Comparison of ENCODE assay signal across 14 mouse cellular contexts in genomic region chr4:131014301-131015081, GRCm38 (mm10).
DNase-seq lines count a peak whose midpoint lies in the region; ATAC-seq lines count a peak whose summit lies in the region.
"Had no signal": no experiment of that assay in that cellular context is flagged by ENCODE, and none has a peak within 500 bp of the region (broad histone marks: within the 10 kb centered on the region; RNA-seq: fewer than 3 reads in every experiment).

No protein-coding gene starts in this region.

- no peaks in the 10 kb centered on the region for H3K9me3 ChIP-seq in limb, embryonic 12.5 days
- H3K9me3 ChIP-seq in liver, embryonic 12.5 days (replicated peaks): no peaks in the 10 kb centered on the region
- H3K9me3 ChIP-seq: embryonic facial prominence, embryonic 15.5 days; liver, embryonic 13.5 days had no signal

- H3K4me1 ChIP-seq in limb, embryonic 12.5 days (replicated peaks): peaks cover 47% of the 10 kb centered on the region
- no peaks in the 10 kb centered on the region for H3K4me1 ChIP-seq in liver, embryonic 12.5 days
- H3K4me1 ChIP-seq: embryonic facial prominence, embryonic 15.5 days; liver, embryonic 13.5 days had no signal

- H3K9ac ChIP-seq in limb, embryonic 12.5 days (replicated peaks): no peak overlapping the region
- H3K9ac ChIP-seq in liver, embryonic 12.5 days: no peak overlapping the region
- H3K9ac ChIP-seq: embryonic facial prominence, embryonic 15.5 days; liver, embryonic 13.5 days had no signal

- 0 out of 2 replicates have a peak overlapping the region, but pooled peaks have one; percentile 6 for H3K4me2 ChIP-seq in limb, embryonic 12.5 days
- H3K4me2 ChIP-seq in liver, embryonic 12.5 days: no peak overlapping the region
- H3K4me2 ChIP-seq: embryonic facial prominence, embryonic 15.5 days; liver, embryonic 13.5 days had no signal

- H3K27me3 ChIP-seq in limb, embryonic 12.5 days: no peaks in the 10 kb centered on the region
- H3K27me3 ChIP-seq in liver, embryonic 12.5 days (replicated peaks): no peaks in the 10 kb centered on the region
- H3K27me3 ChIP-seq: embryonic facial prominence, embryonic 15.5 days; liver, embryonic 13.5 days had no signal

- WGBS in limb, embryonic 12.5 days: 25% methylated on average over 15 of the region's 15 CpGs
- 60% methylated on average over 15 of the region's 15 CpGs for WGBS in liver, embryonic 12.5 days (ENCODE audit: insufficient replicate concordance)

- no peak overlapping the region for H3K4me3 ChIP-seq in limb, embryonic 12.5 days (replicated peaks)
- H3K4me3 ChIP-seq in liver, embryonic 12.5 days: no peak overlapping the region
- H3K4me3 ChIP-seq: embryonic facial prominence, embryonic 15.5 days; liver, embryonic 13.5 days; myocyte had no signal

- no peaks in the 10 kb centered on the region for H3K36me3 ChIP-seq in limb, embryonic 12.5 days
- no peaks in the 10 kb centered on the region for H3K36me3 ChIP-seq in liver, embryonic 12.5 days
- H3K36me3 ChIP-seq: embryonic facial prominence, embryonic 15.5 days; liver, embryonic 13.5 days had no signal

- peak overlapping the region; percentile 74 for H3K27ac ChIP-seq in limb, embryonic 12.5 days
- no peak overlapping the region for H3K27ac ChIP-seq in liver, embryonic 12.5 days
- H3K27ac ChIP-seq: embryonic facial prominence, embryonic 15.5 days; liver, embryonic 13.5 days had no signal

- ATAC-seq in limb, embryonic 12.5 days (ENCODE audit: insufficient number of reproducible peaks, insufficient read depth, low FRiP score, low TSS enrichment, low read depth): no peak
- ATAC-seq in liver, embryonic 12.5 days: no peak

- peak; percentile 6 for DNase-seq in right cerebral cortex, adult 18-20 months
- DNase-seq in right cerebral cortex, postnatal 14 days: no peak
- DNase-seq in forelimb bud, embryonic 11.5 days (ENCODE audit: low read depth, low spot score): peak; percentile 59
- DNase-seq in cerebellum, postnatal 36 days: no peak
- no peak for DNase-seq in lung, postnatal 25 days (ENCODE audit: low spot score)
- DNase-seq in thymus, adult 18-20 months: no peak
- DNase-seq: kidney, postnatal 25 days; liver, embryonic 13.5 days; lung, postnatal 36 days; thymus, postnatal 25 days had no signal

Comparison
In these comparisons a context has a peak if more than half of its experiments do, and no peak if none do; other contexts are left out.
1. DNase-seq: peak in right cerebral cortex, adult 18-20 months (single experiment) and forelimb bud, embryonic 11.5 days (single experiment); none in right cerebral cortex, postnatal 14 days (single experiment), cerebellum, postnatal 36 days (0 of 2), lung, postnatal 25 days (single experiment) and thymus, adult 18-20 months (0 of 2).